Mouse (Mus musculus): ENCODE results near the gene Pga5.

DNA sequence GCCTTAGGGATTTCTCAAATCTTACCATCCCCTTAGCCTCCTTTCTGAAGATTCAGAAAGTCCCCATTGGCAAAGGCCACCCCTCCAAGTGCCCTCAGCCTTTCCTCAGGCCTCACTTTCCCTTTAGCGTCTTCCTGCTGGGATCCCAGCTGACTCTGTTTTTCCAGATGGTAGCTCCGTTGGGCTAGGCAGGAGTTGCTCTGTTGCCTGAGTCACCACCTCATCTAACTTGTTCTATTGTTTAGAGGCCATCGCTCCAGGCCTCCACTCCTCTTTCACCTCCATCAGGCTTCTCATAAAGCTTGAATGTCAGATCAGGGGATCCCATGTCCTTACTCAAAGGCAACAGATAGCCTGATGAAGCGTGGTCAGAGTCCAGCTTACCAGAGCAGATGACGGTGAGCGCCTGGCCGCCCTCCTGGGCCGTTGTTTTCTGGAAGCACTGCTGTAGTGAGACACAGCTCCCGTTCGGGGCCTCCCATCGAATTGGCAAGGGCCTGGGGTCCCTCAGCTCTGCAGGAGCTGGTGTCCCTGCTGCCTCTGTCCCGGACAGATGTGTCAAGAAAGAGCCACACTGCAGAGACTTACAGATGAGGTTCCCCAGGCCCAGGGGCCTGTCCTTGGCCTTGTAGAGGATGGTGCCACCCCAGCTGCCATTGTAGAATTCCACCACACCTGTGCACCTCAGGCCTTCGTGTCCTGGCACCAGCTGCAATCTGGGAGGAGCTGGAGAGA lies 46.9 kb upstream of the Pga5 start:
- no peak for TF ChIP-seq CTCF (IDR thresholded peaks at IDR 0.05; ENCODE audit: borderline replicate concordance, insufficient read depth, low read depth, low read length)
- TF ChIP-seq POLR2A (IDR thresholded peaks at IDR 0.05; ENCODE audit: borderline replicate concordance, insufficient read depth, low read length) = no peak
